Mouse (Mus musculus): ENCODE results near the gene Zc3h7b.

Zc3h7b gene

GRCm38 (mm10) chr15:81842275-81842674, 97.4 kb downstream of the Zc3h7b start:
- DNase-seq (ENCODE audit: low spot score in 2 of 2): no peak

GRCm38 (mm10) chr15:81845033-81845625, 100.3 kb downstream of the Zc3h7b start:
- no peak for DNase-seq (ENCODE audit: low spot score in 2 of 2)

- no peak for DNase-seq (ENCODE audit: low spot score in 2 of 2)
Measured at GRCm38 (mm10) chr15:81845724-81846123, 100.9 kb downstream of the Zc3h7b start.
